Comparison of ENCODE assay signal across 9 mouse cellular contexts in the genomic region with DNA sequence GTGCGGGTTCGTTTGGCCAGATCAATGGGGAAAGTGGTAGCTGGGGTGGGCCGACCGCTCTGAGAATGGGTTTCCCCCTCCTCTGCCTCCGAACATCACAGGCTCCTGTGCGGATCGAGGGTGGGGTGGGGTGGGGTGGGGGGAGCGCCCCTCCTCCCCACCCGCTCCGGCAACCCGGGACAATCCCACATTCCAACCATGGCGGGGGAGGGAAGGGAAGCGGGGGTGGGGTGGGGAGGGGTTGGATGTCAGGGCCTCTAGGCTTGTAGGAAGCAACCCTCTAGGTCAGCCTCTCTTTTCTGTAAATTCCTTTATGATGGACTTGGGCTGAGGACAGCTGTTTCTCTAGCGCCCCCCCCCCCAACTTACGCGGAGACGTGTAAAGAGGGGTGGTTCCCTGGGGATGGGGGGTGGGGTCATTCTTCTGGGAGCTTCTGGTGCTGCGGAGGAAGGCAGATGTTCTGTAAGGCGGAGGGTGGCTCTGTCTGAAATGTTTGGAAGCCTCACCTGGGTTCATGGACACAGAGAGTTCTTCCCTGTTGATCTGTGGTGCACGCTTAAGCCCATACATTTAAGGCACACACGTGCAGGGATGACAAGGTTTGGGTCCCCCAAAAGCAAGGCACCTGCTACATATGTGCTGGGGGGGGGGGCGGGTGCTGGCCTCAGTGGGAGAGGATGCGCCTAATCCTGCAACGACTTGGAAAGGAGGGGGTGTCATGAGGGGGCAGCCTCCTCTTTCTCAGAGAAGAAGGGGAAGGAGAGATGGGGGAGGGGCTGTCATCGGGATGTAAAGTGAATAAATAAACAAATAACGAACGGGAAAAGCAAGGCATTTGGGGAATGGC. TPM values are rescaled to one million over a fixed set of nuclear protein-coding genes. Genes with fewer than 3 reads are reported as not detected.
A peak's percentile ranks its signal among the peaks of the same experiment; 100 is the strongest.
DNase-seq lines count a peak whose midpoint lies in the region; ATAC-seq lines count a peak whose summit lies in the region.
"Had no signal": no experiment of that assay in that cellular context is flagged by ENCODE, and none has a peak within 500 bp of the region (broad histone marks: within the 10 kb centered on the region; RNA-seq: fewer than 3 reads in every experiment).

No protein-coding gene starts in this region.

- peak; percentile 27; the same call in 1 of the 2 replicates for ATAC-seq in kidney, embryonic 16.5 days (ENCODE audit: low FRiP score, low TSS enrichment)
- ATAC-seq in limb, embryonic 12.5 days (ENCODE audit: insufficient number of reproducible peaks, insufficient read depth, low FRiP score, low TSS enrichment, low read depth), result peak; percentile 83
- 0 out of 2 replicates have a peak, but pooled peaks have one; percentile 45 for ATAC-seq in neural tube, embryonic 13.5 days (ENCODE audit: low read depth)

- H3K9ac ChIP-seq in kidney, embryonic 16.5 days (replicated peaks; ENCODE audit: low read length), result no peak overlapping the region; the same call in 1 of the 2 replicates
- peak overlapping the region; percentile 48 for H3K9ac ChIP-seq in limb, embryonic 12.5 days (replicated peaks)
- H3K9ac ChIP-seq in neural tube, embryonic 13.5 days, result peak overlapping the region; percentile 66

- intact Hi-C loops in left cerebral cortex, postnatal 14 days (cut with DNase I), result no loop called here

- H3K27me3 ChIP-seq in kidney, embryonic 16.5 days (ENCODE audit: insufficient read depth, low read length), result peaks cover 4% of the 10 kb centered on the region; the same call in 1 of the 2 replicates
- H3K27me3 ChIP-seq in forebrain, embryonic 10.5 days (ENCODE audit: poor library complexity, severe bottlenecking), result peaks cover 8% of the 10 kb centered on the region
- H3K27me3 ChIP-seq in limb, embryonic 12.5 days, result peaks cover 13% of the 10 kb centered on the region
- H3K27me3 ChIP-seq in neural tube, embryonic 13.5 days, result peaks cover 9% of the 10 kb centered on the region; the same call in 1 of the 2 replicates

- WGBS in kidney, embryonic 16.5 days, result 2% methylated on average over 25 of the region's 27 CpGs
- 8% methylated on average over 25 of the region's 27 CpGs for WGBS in forebrain, embryonic 10.5 days
- 2% methylated on average over 22 of the region's 27 CpGs for WGBS in limb, embryonic 12.5 days
- WGBS in neural tube, embryonic 13.5 days, result 1% methylated on average over 27 of the region's 27 CpGs

- no peak overlapping the region for H3K27ac ChIP-seq in kidney, embryonic 16.5 days (ENCODE audit: low read length)
- H3K27ac ChIP-seq in forebrain, embryonic 10.5 days, result peak overlapping the region; percentile 69
- 0 out of 2 replicates have a peak overlapping the region, but pooled peaks have one; percentile 50 for H3K27ac ChIP-seq in limb, embryonic 12.5 days
- H3K27ac ChIP-seq in neural tube, embryonic 13.5 days (replicated peaks), result no peak overlapping the region

- no peaks in the 10 kb centered on the region for H3K36me3 ChIP-seq in kidney, embryonic 16.5 days (ENCODE audit: insufficient read depth, low read length)
- no peaks in the 10 kb centered on the region for H3K36me3 ChIP-seq in forebrain, embryonic 10.5 days (replicated peaks)
- H3K36me3 ChIP-seq in limb, embryonic 12.5 days, result no peaks in the 10 kb centered on the region
- no peaks in the 10 kb centered on the region for H3K36me3 ChIP-seq in neural tube, embryonic 13.5 days

- no peak for DNase-seq in kidney, adult 11 months
- DNase-seq in forebrain, embryonic 10.5 days (ENCODE audit: extremely low spot score, low spot score), result no peak
- no peak for DNase-seq in layer of hippocampus, adult 9-11 months
- no peak for DNase-seq in left cerebral cortex, postnatal 14 days (ENCODE audit: low spot score in 2 of 2)
- DNase-seq in spleen, postnatal 10 days (ENCODE audit: low spot score in 2 of 2), result no peak
- DNase-seq: cerebellum, postnatal 10 days had no signal

- H3K9me3 ChIP-seq in kidney, embryonic 16.5 days (ENCODE audit: low read length), result peaks cover 3% of the 10 kb centered on the region; the same call in 1 of the 2 replicates
- H3K9me3 ChIP-seq in forebrain, embryonic 10.5 days, result no peaks in the 10 kb centered on the region
- peaks cover 5% of the 10 kb centered on the region; the same call in 1 of the 2 replicates for H3K9me3 ChIP-seq in limb, embryonic 12.5 days
- H3K9me3 ChIP-seq in neural tube, embryonic 13.5 days, result no peaks in the 10 kb centered on the region

- peak overlapping the region; percentile 31 for H3K4me3 ChIP-seq in kidney, embryonic 16.5 days (ENCODE audit: low read length)
- H3K4me3 ChIP-seq in forebrain, embryonic 10.5 days, result peak overlapping the region; percentile 49
- peak overlapping the region; percentile 37 for H3K4me3 ChIP-seq in limb, embryonic 12.5 days (replicated peaks)
- peak overlapping the region; percentile 32 for H3K4me3 ChIP-seq in neural tube, embryonic 13.5 days

- H3K4me2 ChIP-seq in kidney, embryonic 16.5 days (replicated peaks; ENCODE audit: low read depth, low read length), result peak overlapping the region; percentile 64
- H3K4me2 ChIP-seq in limb, embryonic 12.5 days, result peak overlapping the region; percentile 69
- peak overlapping the region; percentile 62 for H3K4me2 ChIP-seq in neural tube, embryonic 13.5 days

- peaks cover 16% of the 10 kb centered on the region for H3K4me1 ChIP-seq in kidney, embryonic 16.5 days (ENCODE audit: insufficient read depth, low read length)
- peaks cover 19% of the 10 kb centered on the region for H3K4me1 ChIP-seq in forebrain, embryonic 10.5 days
- H3K4me1 ChIP-seq in limb, embryonic 12.5 days (replicated peaks), result peaks cover 19% of the 10 kb centered on the region
- peaks cover 20% of the 10 kb centered on the region for H3K4me1 ChIP-seq in neural tube, embryonic 13.5 days (replicated peaks)

RNA-seq across cellular contexts. Expression of a gene that starts 27.9 kb away (rescaled TPM):
- 122 and 128 TPM in 2 replicates for polyA plus RNA-seq in kidney, embryonic 16.5 days (2015; fragmentation: Nextera tagmentation; extraction: Ambion mirVana)
- 149 and 150 TPM in 2 replicates for polyA plus RNA-seq in forebrain, embryonic 10.5 days (2016; fragmentation: Nextera tagmentation; extraction: Ambion mirVana)
- polyA plus RNA-seq in limb, embryonic 12.5 days (2016; fragmentation: Nextera tagmentation; extraction: Ambion mirVana), result 111 and 122 TPM in 2 replicates
- polyA plus RNA-seq in neural tube, embryonic 13.5 days (2015; fragmentation: Nextera tagmentation; extraction: Ambion mirVana), result 104 and 110 TPM in 2 replicates
- 10 to 100 TPM; 23.9 to 29.1 TPM for total RNA-seq in left cerebral cortex, postnatal 14 days (2021)

RNA-seq across cellular contexts. Expression of a gene that starts 43.1 kb away (rescaled TPM):
- polyA plus RNA-seq in kidney, embryonic 16.5 days (2015; fragmentation: Nextera tagmentation; extraction: Ambion mirVana), result 23.1 and 26.0 TPM in 2 replicates
- polyA plus RNA-seq in forebrain, embryonic 10.5 days (2016; fragmentation: Nextera tagmentation; extraction: Ambion mirVana), result 20.7 and 22.4 TPM in 2 replicates
- 20.4 and 22.3 TPM in 2 replicates for polyA plus RNA-seq in limb, embryonic 12.5 days (2016; fragmentation: Nextera tagmentation; extraction: Ambion mirVana)
- polyA plus RNA-seq in neural tube, embryonic 13.5 days (2015; fragmentation: Nextera tagmentation; extraction: Ambion mirVana), result 28.9 and 31.7 TPM in 2 replicates
- total RNA-seq in left cerebral cortex, postnatal 14 days (2021), result 10 to 100 TPM; 20.9 to 22.6 TPM

Comparison
In these comparisons a context has a peak if more than half of its experiments do, and no peak if none do; other contexts are left out.
1. ATAC-seq: peak in every context shown above with its lines; median percentile 83 in limb, embryonic 12.5 days; 45 in neural tube, embryonic 13.5 days; 27 in kidney, embryonic 16.5 days.
2. H3K27ac ChIP-seq: peak in forebrain, embryonic 10.5 days (single experiment) and limb, embryonic 12.5 days (single experiment); none in kidney, embryonic 16.5 days (single experiment) and neural tube, embryonic 13.5 days (single experiment).
3. Peak in every context shown above with its lines, with median percentiles within 50 percentile points of each other: H3K4me2 ChIP-seq and H3K4me3 ChIP-seq.